Mouse (Mus musculus) hindbrain, embryonic 11.5 days (tissue): Measurements from ENCODE around the gene Cd38. TPM values are rescaled to one million over a fixed set of nuclear protein-coding genes. Genes with fewer than 3 reads are reported as not detected.
"Not testable (repeated sequence)": the region's sequence is repeated elsewhere in the genome, so short reads cannot be mapped to it uniquely, and the experiment has no call there.

Experiments used
- ATAC-seq: fragments of 200-750 bp; cut with Nextera tagmentation; 2 replicates; pipeline ENCODE4 v1.8.0; 2017; ENCODE audit warnings: mild to moderate bottlenecking, moderate TSS enrichment, moderate library complexity; ENCODE audit not compliant: low FRiP score
- DNase-seq: peaks from one replicate; pipeline ENCODE4 v3.0.0-alpha.2; 2015; ENCODE audit warnings: low spot score
- H3K27ac ChIP-seq: fragments of 300-500 bp; sonication (generic); 2 replicates; pipeline ENCODE4 v1.5.1; 2014; ENCODE audit warnings: mild to moderate bottlenecking, low read depth, low read length
- H3K27me3 ChIP-seq: fragments of 300-500 bp; sonication (generic); 2 replicates; pipeline ENCODE4 v1.6.1; 2014; ENCODE audit warnings: mild to moderate bottlenecking, low read length, moderate library complexity, mixed read lengths; ENCODE audit not compliant: control insufficient read depth, insufficient read depth
- H3K36me3 ChIP-seq: fragments of 300-500 bp; sonication (generic); 2 replicates; pipeline ENCODE4 v1.6.1; 2014; ENCODE audit warnings: mild to moderate bottlenecking, low read length, moderate library complexity, mixed read lengths; ENCODE audit not compliant: control insufficient read depth, insufficient read depth
- H3K4me1 ChIP-seq: fragments of 300-500 bp; sonication (generic); replicated peaks from 2 replicates; pipeline ENCODE4 v1.6.1; 2014; ENCODE audit warnings: low read length, mixed read lengths; ENCODE audit not compliant: control insufficient read depth, insufficient read depth
- H3K4me2 ChIP-seq: fragments of 300-500 bp; sonication (generic); replicated peaks from 2 replicates; pipeline ENCODE4 v1.6.1; 2014; ENCODE audit warnings: mild to moderate bottlenecking, low read depth, low read length
- H3K4me3 ChIP-seq: fragments of 300-500 bp; sonication (generic); 2 replicates; pipeline ENCODE4 v1.5.1; 2014; ENCODE audit warnings: low read depth, low read length
- H3K9ac ChIP-seq: fragments of 300-500 bp; sonication (generic); 2 replicates; pipeline ENCODE4 v1.6.1; 2014; ENCODE audit warnings: low read depth, low read length
- H3K9me3 ChIP-seq: fragments of 300-500 bp; sonication (generic); 2 replicates; pipeline ENCODE4 v1.6.1; 2016; ENCODE audit warnings: low read length; ENCODE audit not compliant: control insufficient read depth
- WGBS: fragments of 180-500 bp; shearing (Covaris S2); extraction: QIAGEN DNeasy Blood & Tissue Kit; methylation state at CpG from one replicate; pipeline ENCODE4 v1.1.7; 2014; 5-methylcytosine and 5-hydroxymethylcytosine counted together
- polyA plus RNA-seq: library from polyadenylated mRNA; unstranded; fragments of >200 nt; fragmentation: Nextera tagmentation; extraction: Ambion mirVana; gene quantifications from 2 replicates; pipeline ENCODE4 v1.2.1, GENCODE M21; 2014

Cd38 gene
- polyA plus RNA-seq, 1 experiment from 2014 or later: 8.9 TPM

GRCm38 (mm10) chr5:43904685-43905084 lies 36.3 kb downstream of the Cd38 start:
- Histone ChIP-seq H3K9ac (no peak overlapping the region), H3K36me3 (no peaks in the 10 kb centered on the region), H3K27me3 (no peaks in the 10 kb centered on the region), H3K9me3 (no peaks in the 10 kb centered on the region), H3K4me3 (no peak overlapping the region), H3K4me2 (no peak overlapping the region), H3K4me1 (no peaks in the 10 kb centered on the region), H3K27ac (no peak overlapping the region)
- ATAC-seq (no peak), DNase-seq (no peak)
- WGBS: 95% methylated on average over 3 of the region's 3 CpGs

GRCm38 (mm10) chr5:43909213-43909612 lies 40.9 kb downstream of the Cd38 start:
- Histone ChIP-seq H3K27me3 (no peaks in the 10 kb centered on the region), H3K4me3 (no peak overlapping the region), H3K4me2 (no peak overlapping the region), H3K9me3 (no peaks in the 10 kb centered on the region), H3K4me1 (no peaks in the 10 kb centered on the region), H3K27ac (no peak overlapping the region), H3K9ac (no peak overlapping the region), H3K36me3 (no peaks in the 10 kb centered on the region)
- WGBS: 64% methylated on average over 9 of the region's 9 CpGs
- no peak for ATAC-seq
- no peak for DNase-seq

GRCm38 (mm10) chr5:43910006-43910405 lies 41.7 kb downstream of the Cd38 start:
- Histone ChIP-seq H3K4me1 (no peaks in the 10 kb centered on the region), H3K4me2 (no peak overlapping the region), H3K9me3 (no peaks in the 10 kb centered on the region), H3K4me3 (no peak overlapping the region), H3K27ac (no peak overlapping the region), H3K36me3 (no peaks in the 10 kb centered on the region), H3K27me3 (no peaks in the 10 kb centered on the region), H3K9ac (no peak overlapping the region)
- no peak for DNase-seq
- WGBS: 88% methylated on average over 6 of the region's 6 CpGs
- no peak for ATAC-seq

GRCm38 (mm10) chr5:43912844-43913243 lies 44.5 kb downstream of the Cd38 start, which contains the start of gene Gm7879:
Gene Gm7879 (plus strand): TSS chr5:43913144.
- H3K27ac ChIP-seq, H3K9ac ChIP-seq, H3K4me2 ChIP-seq, H3K4me3 ChIP-seq, H3K36me3 ChIP-seq, H3K4me1 ChIP-seq, H3K27me3 ChIP-seq, ATAC-seq, H3K9me3 ChIP-seq, DNase-seq: not testable (repeated sequence)
- WGBS: 98% methylated on average over 4 of the region's 4 CpGs

GRCm38 (mm10) chr5:43915261-43915886 lies 47.0 kb downstream of the Cd38 start:
- no peak for ATAC-seq
- Histone ChIP-seq H3K36me3 (no peaks in the 10 kb centered on the region), H3K9me3 (no peaks in the 10 kb centered on the region), H3K4me1 (no peaks in the 10 kb centered on the region), H3K4me2 (no peak overlapping the region), H3K27ac (no peak overlapping the region), H3K27me3 (no peaks in the 10 kb centered on the region), H3K4me3 (no peak overlapping the region), H3K9ac (no peak overlapping the region)
- DNase-seq: no peak
- 89% methylated on average over 4 of the region's 4 CpGs for WGBS

GRCm38 (mm10) chr5:43921877-43922276 lies 53.5 kb downstream of the Cd38 start:
- Histone ChIP-seq H3K4me1 (no peaks in the 10 kb centered on the region), H3K27me3 (no peaks in the 10 kb centered on the region), H3K27ac (no peak overlapping the region), H3K4me2 (no peak overlapping the region), H3K9me3 (no peaks in the 10 kb centered on the region), H3K9ac (no peak overlapping the region), H3K4me3 (no peak overlapping the region), H3K36me3 (no peaks in the 10 kb centered on the region)
- WGBS: 89% methylated on average over 11 of the region's 11 CpGs
- ATAC-seq (no peak), DNase-seq (no peak)

- Histone ChIP-seq H3K4me1 (no peaks in the 10 kb centered on the region), H3K4me3 (no peak overlapping the region), H3K27me3 (no peaks in the 10 kb centered on the region), H3K9me3 (no peaks in the 10 kb centered on the region), H3K27ac (no peak overlapping the region), H3K36me3 (no peaks in the 10 kb centered on the region), H3K9ac (no peak overlapping the region), H3K4me2 (no peak overlapping the region)
- ATAC-seq: no peak
- DNase-seq: peak; percentile 78
- 39% methylated on average over 4 of the region's 4 CpGs for WGBS
Observed at GRCm38 (mm10) chr5:43923933-43924332, 55.6 kb downstream of the Cd38 start.

GRCm38 (mm10) chr5:43927729-43928128 lies 59.4 kb downstream of the Cd38 start:
- Histone ChIP-seq H3K9ac (no peak overlapping the region), H3K27me3 (no peaks in the 10 kb centered on the region)
- ATAC-seq: no peak

GRCm38 (mm10) chr5:43933269-43933668 lies 64.9 kb downstream of the Cd38 start:
- 65% methylated on average over 2 of the region's 2 CpGs for WGBS
- DNase-seq (no peak), ATAC-seq (no peak)
- Histone ChIP-seq H3K9me3 (no peaks in the 10 kb centered on the region), H3K4me2 (no peak overlapping the region), H3K9ac (no peak overlapping the region), H3K27ac (no peak overlapping the region), H3K27me3 (no peaks in the 10 kb centered on the region), H3K36me3 (no peaks in the 10 kb centered on the region), H3K4me3 (no peak overlapping the region), H3K4me1 (no peaks in the 10 kb centered on the region)

More at GRCm38 (mm10) chr5:43927729-43928128, 59.4 kb downstream of the Cd38 start:
- no peak overlapping the region for H3K4me2 ChIP-seq
- no peaks in the 10 kb centered on the region for H3K9me3 ChIP-seq
- DNase-seq: no peak
- H3K36me3 ChIP-seq: no peaks in the 10 kb centered on the region
- H3K27ac ChIP-seq: no peak overlapping the region
- no peaks in the 10 kb centered on the region for H3K4me1 ChIP-seq
- H3K4me3 ChIP-seq: no peak overlapping the region
